Mouse (Mus musculus) CD4-positive, CD25-positive, alpha-beta regulatory T cell, adult 2 months (primary cell): ENCODE data around the gene Tmem120b.
A peak's percentile ranks its signal among the peaks of the same experiment; 100 is the strongest.

Experiments
- DNase-seq: peaks from one replicate; pipeline ENCODE4 v3.0.0-alpha.2; 2012; ENCODE audit warnings: low read depth, low spot score

Gene Tmem120b

DNA sequence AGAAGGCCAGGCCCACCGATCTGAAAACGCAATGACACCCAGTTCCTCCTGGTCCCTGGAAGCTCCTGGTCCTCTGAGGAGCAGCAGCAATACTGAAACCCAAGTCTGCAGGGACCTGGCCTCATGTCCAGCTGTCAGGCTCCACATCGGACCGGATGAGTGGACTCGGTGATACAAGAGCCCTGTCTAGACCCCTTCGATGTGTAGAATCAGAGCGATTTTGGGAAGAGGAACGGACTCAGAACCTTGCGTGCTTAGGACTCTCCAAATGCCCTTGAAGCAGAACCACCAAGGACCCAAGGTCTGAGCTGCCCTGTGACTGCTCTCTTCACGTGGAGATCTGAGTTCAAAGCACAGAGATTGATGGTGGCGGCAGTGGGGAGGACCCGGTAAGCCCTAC lies at the start of gene Tmem120b:
Tmem120b (plus strand) TSS at position 301 of the 400 bp plus-strand sequence.
- DNase-seq, result no peak

DNA sequence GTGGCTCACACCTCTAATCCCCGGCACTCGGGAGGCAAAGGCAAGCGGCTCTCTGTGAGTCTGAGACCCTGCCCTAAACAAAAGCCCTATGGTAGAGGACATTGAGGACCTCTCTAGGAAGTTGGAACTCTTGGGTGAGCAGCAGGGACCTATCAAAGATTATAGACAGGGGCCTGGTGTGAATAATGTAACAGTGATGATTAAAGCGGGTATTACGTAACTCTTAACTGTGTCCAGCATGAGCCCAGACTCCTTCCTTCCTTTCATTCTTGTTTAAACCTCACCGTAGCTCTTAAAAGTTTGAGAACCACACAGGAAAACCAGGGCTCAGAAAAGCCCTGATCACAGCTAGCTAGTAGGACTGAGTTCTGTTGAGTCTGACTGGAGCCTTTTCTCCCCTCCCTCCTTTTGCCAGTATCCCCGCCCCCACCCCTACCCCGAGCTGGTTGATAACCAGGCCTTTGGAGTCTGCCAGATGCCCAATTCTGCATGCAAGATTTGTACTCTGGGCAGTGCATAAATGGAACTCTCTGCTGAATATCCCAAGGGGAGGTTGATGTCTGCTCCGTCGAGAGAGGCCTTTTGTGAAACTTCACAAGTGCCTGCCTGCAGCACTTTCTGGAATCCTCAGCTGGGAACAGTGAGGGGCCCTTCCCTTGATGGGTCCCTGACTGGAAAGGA lies 48.7 kb upstream of the Tmem120b start:
- DNase-seq, result no peak

DNA sequence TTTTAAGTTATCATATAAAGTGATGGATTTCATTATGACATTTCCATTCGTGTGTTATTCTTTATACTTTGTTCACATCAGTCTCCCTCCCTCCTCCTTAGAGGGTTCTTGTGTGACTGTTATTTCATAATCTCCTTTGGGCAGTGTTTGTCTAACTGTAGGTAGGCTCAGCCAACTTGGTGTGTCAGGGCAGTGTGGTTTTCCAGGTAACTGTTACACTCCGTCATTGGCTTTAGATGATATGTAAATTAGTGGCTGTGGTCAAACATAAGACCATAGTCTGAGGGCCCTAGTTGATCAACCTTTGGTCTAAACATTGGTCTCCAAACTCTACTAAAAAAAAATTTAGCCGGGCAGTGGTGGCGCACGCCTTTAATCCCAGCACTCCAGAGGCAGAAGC lies 47.8 kb upstream of the Tmem120b start:
- no peak for DNase-seq

DNA sequence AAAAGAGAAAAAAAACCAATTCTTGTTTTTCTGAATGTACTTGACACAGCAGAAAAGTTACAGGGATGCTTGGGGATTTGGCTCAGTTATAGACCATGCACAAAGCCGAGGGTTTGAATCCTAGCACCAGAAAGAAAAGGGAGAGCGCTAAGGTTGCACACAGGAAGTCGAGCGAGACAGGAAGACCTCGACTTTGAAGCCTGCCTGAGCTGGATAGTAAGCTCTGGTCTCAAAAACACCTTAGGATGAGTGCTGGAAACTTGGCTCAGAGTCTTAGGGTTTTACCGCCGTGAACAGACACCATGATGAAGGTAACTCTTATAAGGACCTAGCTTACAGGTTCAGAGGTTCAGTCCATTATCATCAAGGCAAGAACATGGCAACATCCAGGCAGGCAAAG lies 46.8 kb upstream of the Tmem120b start:
- DNase-seq, result peak; percentile 61

DNA sequence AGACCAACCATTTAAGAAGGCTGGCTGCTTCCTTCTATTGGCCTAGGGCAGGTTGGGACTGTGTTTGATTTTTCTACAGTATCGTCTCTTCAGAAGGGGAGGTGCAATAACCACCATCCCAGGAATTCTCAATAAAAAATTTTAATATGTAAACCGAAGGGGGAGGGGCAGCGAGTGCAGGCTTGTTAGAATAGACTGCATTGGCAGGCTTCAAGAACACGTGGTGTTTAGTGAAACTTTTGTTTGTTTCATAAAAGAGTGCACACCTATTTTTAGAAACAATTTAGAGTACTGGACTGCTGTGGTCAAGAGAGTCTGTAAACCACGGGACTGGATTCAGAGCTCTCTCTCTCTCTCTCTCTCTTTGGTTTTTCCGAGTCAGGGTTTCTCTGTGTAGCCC lies 45.2 kb upstream of the Tmem120b start:
- no peak for DNase-seq

DNA sequence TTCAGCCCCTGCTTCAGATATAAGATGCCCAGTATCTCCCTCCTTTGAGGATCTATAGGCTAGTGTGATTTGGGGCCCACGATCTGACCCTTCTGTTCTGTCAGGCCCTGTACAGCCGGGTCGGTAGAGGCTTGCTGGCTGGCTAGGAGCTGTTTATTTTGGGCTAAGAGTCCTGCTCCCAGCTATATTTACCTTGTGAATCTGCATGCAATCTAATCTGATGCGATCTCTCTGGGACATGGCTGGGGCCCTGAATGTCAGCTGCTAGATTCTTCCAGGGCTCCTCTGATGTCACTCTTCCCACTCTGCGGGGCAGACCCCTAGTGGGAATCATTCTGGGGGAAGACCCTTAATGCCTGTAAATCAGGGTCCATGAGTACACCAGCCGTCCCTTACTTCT lies 43.9 kb upstream of the Tmem120b start:
- no peak for DNase-seq

DNA sequence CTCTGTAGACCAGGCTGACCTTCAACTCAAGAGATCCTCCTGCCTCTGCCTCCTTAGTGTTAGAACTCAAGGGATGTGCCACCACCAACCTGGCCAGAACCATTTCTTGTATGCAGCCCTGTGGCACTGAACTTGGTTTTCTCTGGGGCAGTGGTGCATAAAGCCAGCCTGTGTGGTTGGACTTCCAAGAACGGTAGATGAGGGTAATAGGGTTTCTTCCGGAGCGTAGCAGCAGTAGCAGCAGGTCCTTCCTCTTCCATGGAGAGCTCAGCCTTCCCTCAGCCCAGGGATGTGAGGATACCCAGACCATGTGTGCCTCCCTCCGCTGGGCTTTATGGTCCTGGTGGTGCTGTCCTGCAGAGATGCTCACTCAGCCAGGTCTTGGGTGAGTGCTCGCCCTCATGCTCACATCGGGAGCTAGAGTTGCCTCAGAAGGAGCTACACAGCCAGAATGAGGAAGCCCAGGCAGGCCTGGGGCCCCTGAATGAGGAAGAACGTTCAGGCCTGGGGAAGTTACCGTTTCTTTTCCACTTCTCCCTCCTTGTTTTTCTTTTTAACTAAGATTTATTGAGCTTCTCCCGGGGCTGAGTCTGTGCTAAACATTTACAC lies 43.1 kb upstream of the Tmem120b start:
- no peak for DNase-seq

DNA sequence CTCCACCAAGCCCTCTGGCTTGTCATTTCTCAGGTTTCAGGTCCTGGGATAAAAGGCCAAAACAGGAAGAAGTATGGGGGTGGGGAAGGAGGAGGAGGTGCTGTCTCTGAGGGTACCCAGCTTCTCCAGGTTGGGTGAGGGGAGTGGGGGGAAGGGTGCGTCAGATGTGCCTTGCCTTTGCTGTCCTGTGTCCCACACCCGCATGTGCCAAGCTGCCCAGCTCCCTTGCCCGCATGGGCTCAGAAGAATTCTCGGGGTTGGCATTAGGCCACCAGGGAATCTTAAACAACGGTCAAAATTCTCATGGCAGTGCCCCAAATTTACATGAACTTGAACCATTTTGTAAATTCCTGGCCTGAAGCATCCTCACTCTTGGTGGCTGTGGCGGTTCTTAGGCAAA lies 41.8 kb upstream of the Tmem120b start:
- no peak for DNase-seq

DNA sequence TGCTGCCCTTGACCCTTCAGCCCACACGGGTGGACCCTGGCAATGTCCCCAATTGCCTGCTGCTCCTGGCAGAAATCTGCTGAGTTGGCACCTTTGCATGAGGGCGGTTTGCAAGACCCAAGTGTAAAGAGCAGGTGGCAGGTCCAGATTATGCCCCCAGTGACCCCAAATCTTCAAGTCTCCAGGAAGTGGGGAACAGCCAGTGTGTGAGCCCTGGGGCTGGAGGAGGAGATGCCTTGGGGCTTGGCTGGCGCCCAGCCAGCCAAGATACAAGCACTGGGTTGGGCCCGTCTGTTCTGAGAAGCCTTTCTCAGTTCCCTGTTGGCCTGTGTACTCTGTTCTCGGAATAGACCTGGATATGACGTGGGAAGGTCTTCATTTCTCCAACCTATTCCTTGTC lies 40.8 kb upstream of the Tmem120b start:
- DNase-seq, result no peak

DNA sequence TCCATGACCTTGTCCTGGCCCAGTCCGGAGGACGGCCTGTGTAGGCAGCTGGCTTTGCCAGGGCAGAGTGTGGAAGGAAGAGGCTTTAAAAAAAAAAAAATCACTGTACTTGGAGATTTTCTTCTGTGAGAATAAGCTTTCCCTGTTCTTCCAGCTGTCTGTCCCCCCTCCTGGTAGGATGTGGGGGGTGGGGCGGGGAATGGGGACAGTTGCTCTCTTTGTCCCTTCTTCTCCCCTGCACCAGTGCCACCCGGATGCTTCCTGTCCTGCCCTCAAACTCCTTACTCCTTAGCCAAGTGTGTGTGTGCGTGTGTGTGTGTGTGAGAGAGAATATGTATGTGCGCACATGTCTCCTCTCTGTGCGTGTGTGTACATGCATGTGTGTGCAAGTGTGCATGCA lies 38.5 kb upstream of the Tmem120b start:
- DNase-seq, result no peak

DNA sequence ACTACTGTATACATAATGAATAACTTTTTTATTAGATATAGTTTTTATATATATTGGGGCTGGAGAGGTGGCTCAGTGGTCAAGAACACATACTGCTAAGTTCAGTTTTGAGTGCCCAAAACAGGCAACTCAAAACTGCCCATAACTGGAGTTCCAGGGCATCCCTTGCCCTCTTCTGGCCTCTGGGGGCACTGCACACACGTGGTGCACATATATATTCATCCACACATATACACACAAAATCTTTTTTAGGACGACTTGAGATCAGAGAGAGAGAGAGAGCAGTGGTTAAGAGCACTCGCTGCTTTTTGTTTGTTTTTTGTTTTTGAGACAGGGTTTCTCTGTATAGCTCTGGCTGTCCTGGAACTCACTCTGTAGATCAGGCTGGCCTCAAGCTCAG lies 36.9 kb upstream of the Tmem120b start:
- DNase-seq, result peak; percentile 37

DNA sequence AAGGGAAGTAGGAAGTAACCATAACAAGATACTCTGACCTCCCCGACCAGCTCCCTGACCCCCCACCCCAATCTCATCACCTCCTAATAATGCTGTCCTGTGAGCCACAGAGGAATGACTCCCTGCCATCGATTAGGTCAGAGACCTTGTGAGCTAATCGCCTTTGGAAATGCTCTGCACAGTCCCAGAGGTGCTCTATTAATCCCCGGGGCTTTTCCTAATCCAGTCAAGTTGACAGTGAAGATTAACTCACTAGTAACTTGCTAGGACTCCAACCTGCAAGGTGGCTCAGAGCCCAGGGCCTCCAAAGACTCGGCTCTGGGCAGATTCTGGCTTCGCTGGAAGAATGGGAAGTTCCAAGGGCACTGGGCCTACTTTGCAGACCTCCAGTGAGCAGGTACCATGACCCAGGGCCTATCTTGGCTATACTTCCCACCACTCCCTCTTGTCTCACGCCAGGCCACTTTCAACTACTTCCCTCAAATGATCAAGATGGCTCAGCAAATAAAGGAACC lies 34.5 kb upstream of the Tmem120b start:
- no peak for DNase-seq

DNA sequence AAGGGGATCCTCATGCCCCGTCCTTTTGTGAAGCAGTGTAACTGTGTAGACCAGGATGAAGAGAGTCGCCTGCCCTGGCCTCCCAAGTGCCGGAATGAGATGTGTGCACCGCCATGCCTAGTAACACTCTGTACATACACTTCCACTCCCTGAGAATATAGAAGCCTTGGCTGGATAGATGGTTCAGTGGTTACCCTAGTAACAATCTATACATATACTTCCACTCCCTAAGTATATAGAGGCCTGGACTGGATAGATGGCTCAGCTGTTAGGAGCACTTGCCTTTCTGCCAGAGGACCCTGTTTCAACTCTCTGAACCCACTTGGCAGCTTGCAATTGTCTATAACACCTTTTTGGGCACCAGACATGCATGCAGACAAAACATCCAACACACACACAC lies 33.1 kb upstream of the Tmem120b start:
- no peak for DNase-seq

DNA sequence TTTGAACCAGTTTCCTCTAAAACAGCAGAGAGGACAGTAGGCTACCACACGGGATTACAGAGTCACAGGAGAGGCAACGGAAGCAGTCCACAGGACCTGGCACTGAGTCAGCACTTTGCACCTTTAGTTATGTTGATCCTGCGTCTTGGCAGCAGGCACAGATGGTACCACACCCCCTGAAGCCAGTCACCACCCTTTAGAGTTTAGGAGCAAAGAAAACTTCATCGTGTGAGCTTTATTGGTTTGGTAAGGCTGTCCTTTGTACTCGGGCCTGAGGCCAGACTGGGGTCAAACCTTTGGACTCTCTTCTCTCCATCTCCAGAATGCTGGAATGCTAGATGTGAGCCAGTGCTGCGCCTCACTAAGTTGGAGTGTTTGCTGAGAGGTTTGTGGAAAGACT lies 32.7 kb upstream of the Tmem120b start:
- DNase-seq, result peak; percentile 37

DNA sequence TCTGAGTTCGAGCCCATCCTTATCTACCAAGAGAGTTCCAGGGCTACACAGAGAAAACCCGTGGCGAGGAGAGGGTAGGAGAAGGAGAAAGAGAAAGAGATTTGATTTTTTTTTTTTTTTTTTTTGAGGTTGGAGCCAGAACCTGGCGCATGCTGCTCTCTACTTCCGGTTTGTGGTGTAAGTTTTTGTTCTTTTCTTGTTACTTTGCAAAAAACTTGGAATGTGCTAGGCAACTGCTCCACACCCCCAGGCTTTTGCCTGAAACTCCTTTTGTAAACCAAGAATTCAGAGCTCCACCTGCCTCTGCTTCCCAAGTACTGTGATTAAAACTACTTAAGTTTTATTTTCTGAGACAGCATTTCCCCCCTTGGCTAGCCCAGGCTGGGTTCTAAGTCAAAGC lies 30.1 kb upstream of the Tmem120b start:
- DNase-seq, result peak; percentile 36

DNA sequence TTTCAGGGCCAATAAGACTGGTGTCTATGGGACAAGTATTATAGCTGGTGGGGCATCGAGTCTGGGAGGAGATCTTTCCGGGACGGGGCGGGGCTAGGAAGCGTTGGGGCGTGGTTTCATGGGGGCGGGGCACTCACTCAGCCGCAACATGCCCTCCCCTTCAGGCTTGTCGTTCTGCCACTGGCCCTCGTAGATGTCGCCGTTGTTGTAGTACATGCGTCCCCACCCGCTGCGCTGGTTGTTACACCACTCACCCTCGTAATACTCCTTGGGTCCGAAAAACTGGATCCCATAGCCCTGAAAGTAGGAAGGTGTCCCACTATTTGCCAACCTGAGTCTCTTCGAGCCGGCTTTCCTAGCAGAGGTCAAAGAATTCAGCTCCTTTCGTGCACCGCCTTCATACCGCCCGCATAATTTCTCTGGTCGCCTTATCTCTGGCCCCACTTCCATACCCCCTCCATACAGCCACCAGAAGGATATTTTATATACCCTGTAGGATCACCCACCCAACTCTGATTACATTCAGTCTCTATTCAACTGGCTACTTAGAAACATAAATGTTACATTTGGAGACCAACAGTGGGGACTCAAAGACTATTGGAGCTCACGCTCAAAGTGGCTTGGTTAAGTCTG lies 29.0 kb upstream of the Tmem120b start:
- DNase-seq, result peak; percentile 91

DNA sequence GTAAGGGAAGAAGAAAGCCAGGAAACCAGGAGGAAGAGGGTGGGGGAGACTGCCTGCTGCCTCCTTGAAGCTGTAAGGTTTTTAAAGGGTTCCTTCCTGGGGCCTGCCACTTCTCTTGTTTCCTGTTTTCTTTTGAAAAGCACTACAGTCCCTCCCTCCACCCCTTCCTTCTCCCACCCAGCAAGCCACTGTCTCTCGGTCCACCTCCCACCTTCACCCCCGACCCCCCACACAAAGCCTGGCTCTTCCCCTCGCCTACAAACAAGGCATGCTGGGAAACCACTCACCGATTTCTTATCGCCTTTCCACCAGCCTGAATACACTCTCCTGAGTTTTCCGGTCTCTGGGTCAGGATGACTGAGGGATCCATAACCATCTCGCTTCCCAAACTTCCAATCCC lies 27.4 kb upstream of the Tmem120b start:
- DNase-seq, result no peak

DNA sequence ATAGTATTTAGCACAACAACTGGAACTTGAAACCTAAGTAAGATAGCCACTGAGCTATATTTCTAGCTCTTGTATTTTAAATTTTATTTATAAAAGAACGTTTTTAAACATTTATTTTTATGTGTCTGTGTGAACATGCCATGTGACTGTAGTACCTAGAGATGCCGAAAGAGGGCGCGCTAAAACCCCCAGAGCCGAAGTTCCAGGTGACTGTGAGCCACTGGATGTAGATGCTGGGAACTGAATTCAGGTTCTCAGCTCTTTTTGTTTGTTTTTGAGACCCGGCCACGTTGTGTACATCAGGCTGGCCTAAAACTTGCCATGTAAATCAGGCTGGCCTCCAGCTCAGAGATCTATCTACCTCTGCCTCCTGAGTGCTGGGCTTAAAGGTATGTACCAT lies 24.4 kb upstream of the Tmem120b start:
- peak; percentile 75 for DNase-seq

DNA sequence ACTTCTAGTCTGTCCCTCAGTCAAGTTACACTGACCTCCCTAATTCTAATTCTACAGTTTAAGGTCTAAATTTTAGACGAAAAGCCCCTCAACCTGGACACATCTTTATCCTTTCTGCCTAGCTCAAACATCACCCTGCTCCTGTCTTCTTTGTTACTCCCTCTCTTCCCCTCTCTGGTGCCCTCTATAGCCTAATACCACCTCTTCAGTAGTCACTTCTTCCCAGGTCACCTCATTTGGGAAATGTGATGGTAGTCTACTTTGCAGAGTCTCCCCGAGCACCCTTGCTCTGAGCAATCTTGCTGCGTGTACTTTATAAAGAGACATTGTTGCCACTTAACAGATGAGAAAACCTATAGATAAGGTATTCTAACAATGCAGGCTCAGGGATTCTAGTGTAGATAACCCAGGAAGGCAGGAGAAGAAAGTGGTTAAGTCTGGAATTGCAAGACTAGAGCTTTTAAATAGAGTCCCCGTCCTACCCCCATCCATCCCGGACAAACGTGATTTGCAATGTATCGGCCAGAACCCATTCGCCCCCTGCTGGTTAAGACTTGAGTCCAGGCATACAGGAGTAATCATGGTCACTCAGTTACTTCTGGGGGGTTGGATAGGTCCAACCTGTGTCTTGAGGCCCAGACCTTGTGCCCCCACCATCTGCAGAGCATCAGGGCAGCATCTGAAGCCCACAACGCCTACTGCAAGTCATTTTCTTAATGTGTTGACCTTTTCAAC lies 22.5 kb upstream of the Tmem120b start:
- DNase-seq, result peak; percentile 81

DNA sequence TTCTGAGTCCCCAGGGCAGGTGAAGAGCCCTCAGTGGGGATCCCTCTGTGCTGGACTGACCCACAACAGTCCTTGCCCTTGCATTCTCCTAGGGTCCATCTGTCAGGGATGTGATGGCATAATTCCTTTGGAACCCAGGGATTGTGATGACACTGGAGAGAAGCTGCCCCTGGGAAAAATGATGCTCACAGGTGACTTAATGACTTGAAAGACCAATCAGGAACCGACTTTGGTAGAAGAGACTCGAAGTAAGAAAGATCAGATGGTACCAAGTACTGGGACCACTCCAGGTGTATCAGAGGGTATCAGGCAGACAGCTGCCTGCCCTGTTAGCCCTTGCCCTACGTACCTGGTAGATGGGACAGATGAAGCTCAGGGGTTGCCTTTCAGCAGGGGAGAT lies 21.3 kb upstream of the Tmem120b start, which contains the start of gene Morn3:
Morn3 (minus strand) TSS at position 101 of the 400 bp plus-strand sequence.
- no peak for DNase-seq

DNA sequence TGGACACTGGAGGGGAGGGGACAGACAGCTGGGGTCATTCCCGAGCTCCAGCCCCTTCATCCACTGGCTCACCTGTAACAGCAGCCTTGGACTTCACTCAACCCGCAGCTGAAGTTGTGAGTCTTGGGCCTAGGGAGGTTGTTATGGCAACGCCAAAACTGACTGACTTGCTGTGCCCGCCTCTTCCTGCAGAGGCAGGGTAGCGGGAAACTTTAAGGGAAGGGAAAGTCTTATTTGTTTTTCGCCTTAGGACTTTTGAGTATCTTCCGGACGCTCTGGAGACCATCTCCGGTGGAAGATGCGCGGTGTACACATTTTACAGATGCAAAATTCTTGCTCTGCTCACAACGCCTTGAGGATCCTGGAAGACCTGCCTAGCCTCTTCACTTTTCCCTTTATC lies 18.9 kb upstream of the Tmem120b start:
- peak; percentile 82 for DNase-seq

DNA sequence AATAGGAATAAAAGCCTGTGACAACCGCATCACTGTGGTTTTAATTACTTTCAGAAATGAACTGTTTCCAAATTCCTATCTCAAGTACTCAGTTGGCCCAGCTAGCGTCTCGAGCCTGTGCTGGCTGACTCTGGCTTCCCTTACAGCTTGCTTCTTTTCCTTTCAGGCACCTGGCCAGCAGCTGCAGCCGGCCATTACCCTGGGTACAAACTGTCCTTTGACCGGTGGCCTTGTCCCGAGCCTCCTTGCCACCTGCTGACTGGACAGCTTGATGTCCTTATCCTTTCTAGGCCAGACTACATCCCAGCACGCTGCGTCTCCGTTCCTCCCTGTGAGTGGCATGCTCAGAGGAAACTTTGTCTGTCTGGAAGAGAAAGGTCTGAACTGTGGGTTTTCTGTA lies 17.3 kb upstream of the Tmem120b start:
- DNase-seq, result no peak
